ENCODE assay signal across 9 mouse cellular contexts in genomic region chr16:72665454-72665853, GRCm38 (mm10).
DNase-seq lines count a peak whose midpoint lies in the region; ATAC-seq and TF ChIP-seq lines count a peak whose summit lies in the region.
"Had no signal": no experiment of that assay in that cellular context is flagged by ENCODE, and none has a peak within 500 bp of the region (broad histone marks: within the 10 kb centered on the region; RNA-seq: fewer than 3 reads in every experiment).

No protein-coding gene starts in this region.

- H3K9me3 ChIP-seq in forebrain, embryonic 16.5 days (ENCODE audit: control insufficient read depth, low read length): no peaks in the 10 kb centered on the region
- no peaks in the 10 kb centered on the region for H3K9me3 ChIP-seq in liver, embryonic 12.5 days (replicated peaks)
- H3K9me3 ChIP-seq in stomach, embryonic 14.5 days (ENCODE audit: control insufficient read depth, low read depth, low read length): no peaks in the 10 kb centered on the region

- WGBS in forebrain, embryonic 16.5 days: 66% methylated on average over 5 of the region's 5 CpGs
- 23% methylated on average over 5 of the region's 5 CpGs for WGBS in liver, embryonic 12.5 days (ENCODE audit: insufficient replicate concordance)
- WGBS in stomach, embryonic 14.5 days: 14% methylated on average over 5 of the region's 5 CpGs

- no peak overlapping the region for H3K9ac ChIP-seq in forebrain, embryonic 16.5 days (replicated peaks; ENCODE audit: low read depth, low read length)
- H3K9ac ChIP-seq in liver, embryonic 12.5 days: no peak overlapping the region
- H3K9ac ChIP-seq in stomach, embryonic 14.5 days (replicated peaks; ENCODE audit: low read depth, low read length): peak overlapping the region; percentile 78

- H3K4me3 ChIP-seq in layer of hippocampus, adult 2 months: peak overlapping the region; percentile 7
- H3K4me3 ChIP-seq in forebrain, embryonic 16.5 days (replicated peaks; ENCODE audit: low read length): peak overlapping the region; percentile 29
- peak overlapping the region; percentile 26 for H3K4me3 ChIP-seq in liver, embryonic 12.5 days
- peak overlapping the region; percentile 83 for H3K4me3 ChIP-seq in stomach, embryonic 14.5 days (ENCODE audit: low read depth, low read length)

- H3K36me3 ChIP-seq in forebrain, embryonic 16.5 days (ENCODE audit: control insufficient read depth, insufficient read depth): no peaks in the 10 kb centered on the region
- H3K36me3 ChIP-seq in liver, embryonic 12.5 days: no peaks in the 10 kb centered on the region
- no peaks in the 10 kb centered on the region for H3K36me3 ChIP-seq in stomach, embryonic 14.5 days (ENCODE audit: control insufficient read depth, insufficient read depth, low read length)

- no peak for ATAC-seq in forebrain, embryonic 16.5 days
- no peak for ATAC-seq in liver, embryonic 12.5 days
- ATAC-seq in stomach, embryonic 14.5 days (ENCODE audit: insufficient number of reproducible peaks, insufficient read depth, low FRiP score, low read depth): no peak

- H3K4me1 ChIP-seq in forebrain, embryonic 16.5 days (replicated peaks; ENCODE audit: control insufficient read depth, insufficient read depth, low read length): peaks cover 25% of the 10 kb centered on the region
- H3K4me1 ChIP-seq in liver, embryonic 12.5 days: no peaks in the 10 kb centered on the region
- H3K4me1 ChIP-seq in stomach, embryonic 14.5 days (ENCODE audit: control insufficient read depth, insufficient read depth, low read length): peaks cover 26% of the 10 kb centered on the region; the same call in 1 of the 2 replicates

- no peak for TF ChIP-seq CTCF in layer of hippocampus, adult 2 months (conservative IDR thresholded peaks at IDR 0.05)

- no peak for DNase-seq in layer of hippocampus, adult 2 months (ENCODE audit: low spot score in 2 of 2)
- DNase-seq in layer of hippocampus, adult 11-12 months (ENCODE audit: low spot score): no peak
- no peak for DNase-seq in adrenal gland, postnatal 4 days (ENCODE audit: low spot score in 2 of 2)
- no peak for DNase-seq in left cerebral cortex, adult 11 months (ENCODE audit: low spot score)
- DNase-seq in thymus, postnatal 14 days: no peak
- DNase-seq: lung, postnatal 10 days had no signal

- H3K4me2 ChIP-seq in forebrain, embryonic 16.5 days (ENCODE audit: low read length): peak overlapping the region; percentile 46
- H3K4me2 ChIP-seq in liver, embryonic 12.5 days: peak overlapping the region; percentile 45
- H3K4me2 ChIP-seq in stomach, embryonic 14.5 days (replicated peaks; ENCODE audit: low read depth, low read length): peak overlapping the region; percentile 54

- no peaks in the 10 kb centered on the region for H3K27me3 ChIP-seq in forebrain, embryonic 16.5 days (replicated peaks; ENCODE audit: control insufficient read depth, insufficient read depth, low read length)
- peaks cover 18% of the 10 kb centered on the region for H3K27me3 ChIP-seq in liver, embryonic 12.5 days (replicated peaks)
- no peaks in the 10 kb centered on the region for H3K27me3 ChIP-seq in stomach, embryonic 14.5 days (ENCODE audit: control insufficient read depth, insufficient read depth, low read length)

- H3K27ac ChIP-seq in layer of hippocampus, adult 2 months: no peak overlapping the region
- H3K27ac ChIP-seq in forebrain, embryonic 16.5 days (ENCODE audit: low read length): no peak overlapping the region
- no peak overlapping the region for H3K27ac ChIP-seq in liver, embryonic 12.5 days
- H3K27ac ChIP-seq in stomach, embryonic 14.5 days (ENCODE audit: low read length): no peak overlapping the region

Comparison
In these comparisons a context has a peak if more than half of its experiments do, and no peak if none do; other contexts are left out.
1. H3K4me3 ChIP-seq: peak in every context shown above with its lines; median percentile 83 in stomach, embryonic 14.5 days; 29 in forebrain, embryonic 16.5 days; 26 in liver, embryonic 12.5 days; 7 in layer of hippocampus, adult 2 months.